Mouse (Mus musculus): ENCODE results near the gene Hoxd10. TPM values are rescaled to one million over a fixed set of nuclear protein-coding genes. Genes with fewer than 3 reads are reported as not detected.

Gene Hoxd10
- total and polyA plus RNA-seq, 2 experiments from 2014 or later = 0.22 TPM; not detected in 1

GRCm38 (mm10) chr2:74739869-74740268 lies 48.1 kb downstream of the Hoxd10 start:
- Histone ChIP-seq H3K9ac (replicated peaks; ENCODE audit: low read length, poor library complexity, severe bottlenecking) (no peak overlapping the region), H3K4me1 (ENCODE audit: insufficient read depth, low read length) (no peaks in the 10 kb centered on the region)

GRCm38 (mm10) chr2:74740311-74741091 lies 48.8 kb downstream of the Hoxd10 start:
- Histone ChIP-seq H3K4me1 (ENCODE audit: insufficient read depth, low read length) (no peaks in the 10 kb centered on the region), H3K4me2 (ENCODE audit: low read depth, low read length, poor library complexity, severe bottlenecking) (no peak overlapping the region), H3K27ac (ENCODE audit: low read depth, low read length) (no peak overlapping the region), H3K27me3 (ENCODE audit: insufficient read depth, low read length) (peaks cover 95% of the 10 kb centered on the region), H3K4me3 (ENCODE audit: low read depth, low read length) (no peak overlapping the region), H3K9ac (replicated peaks; ENCODE audit: low read length, poor library complexity, severe bottlenecking) (no peak overlapping the region), H3K9me3 (ENCODE audit: low read length) (no peaks in the 10 kb centered on the region), H3K36me3 (ENCODE audit: insufficient read depth, low read length) (no peaks in the 10 kb centered on the region)
- ATAC-seq (ENCODE audit: low FRiP score) (no peak), DNase-seq (ENCODE audit: low spot score) (no peak)
- TF ChIP-seq CTCF (IDR thresholded peaks at IDR 0.05) = no peak
- WGBS = 2% methylated on average over 43 of the region's 43 CpGs

More at GRCm38 (mm10) chr2:74739869-74740268, 48.1 kb downstream of the Hoxd10 start:
- Histone ChIP-seq H3K9me3 (ENCODE audit: low read length) (no peaks in the 10 kb centered on the region), H3K4me3 (ENCODE audit: low read depth, low read length) (no peak overlapping the region), H3K36me3 (ENCODE audit: insufficient read depth, low read length) (no peaks in the 10 kb centered on the region), H3K27me3 (ENCODE audit: insufficient read depth, low read length) (peaks cover 95% of the 10 kb centered on the region), H3K27ac (ENCODE audit: low read depth, low read length) (no peak overlapping the region), H3K4me2 (ENCODE audit: low read depth, low read length, poor library complexity, severe bottlenecking) (no peak overlapping the region)
- ATAC-seq (ENCODE audit: low FRiP score) (no peak), DNase-seq (ENCODE audit: low spot score) (no peak)
- no peak for TF ChIP-seq CTCF (IDR thresholded peaks at IDR 0.05)
- 1% methylated on average over 14 of the region's 14 CpGs for WGBS

- no peak for TF ChIP-seq CTCF (IDR thresholded peaks at IDR 0.05)
- Histone ChIP-seq H3K27me3 (ENCODE audit: insufficient read depth, low read length) (peaks cover 95% of the 10 kb centered on the region), H3K36me3 (ENCODE audit: insufficient read depth, low read length) (no peaks in the 10 kb centered on the region), H3K9me3 (ENCODE audit: low read length) (no peaks in the 10 kb centered on the region), H3K27ac (ENCODE audit: low read depth, low read length) (no peak overlapping the region), H3K4me2 (ENCODE audit: low read depth, low read length, poor library complexity, severe bottlenecking) (no peak overlapping the region), H3K4me1 (ENCODE audit: insufficient read depth, low read length) (no peaks in the 10 kb centered on the region), H3K4me3 (ENCODE audit: low read depth, low read length) (no peak overlapping the region), H3K9ac (replicated peaks; ENCODE audit: low read length, poor library complexity, severe bottlenecking) (no peak overlapping the region)
- WGBS = 39% methylated on average over 2 of the region's 3 CpGs
- DNase-seq (ENCODE audit: low spot score) (no peak), ATAC-seq (ENCODE audit: low FRiP score) (no peak)
Observed at GRCm38 (mm10) chr2:74741252-74741978, 49.7 kb downstream of the Hoxd10 start.

GRCm38 (mm10) chr2:74741979-74742277 lies 50.2 kb downstream of the Hoxd10 start:
- no peak overlapping the region for H3K27ac ChIP-seq (ENCODE audit: low read depth, low read length)
- H3K36me3 ChIP-seq (ENCODE audit: insufficient read depth, low read length) = no peaks in the 10 kb centered on the region
- H3K4me3 ChIP-seq (ENCODE audit: low read depth, low read length) = no peak overlapping the region
- no peak for TF ChIP-seq CTCF (IDR thresholded peaks at IDR 0.05)
- no peaks in the 10 kb centered on the region for H3K9me3 ChIP-seq (ENCODE audit: low read length)
- ATAC-seq (ENCODE audit: low FRiP score) = no peak
- peaks cover 94% of the 10 kb centered on the region for H3K27me3 ChIP-seq (ENCODE audit: insufficient read depth, low read length)
- no peak for DNase-seq (ENCODE audit: low spot score)
- no peak overlapping the region for H3K9ac ChIP-seq (replicated peaks; ENCODE audit: low read length, poor library complexity, severe bottlenecking)
- H3K4me1 ChIP-seq (ENCODE audit: insufficient read depth, low read length) = no peaks in the 10 kb centered on the region
- H3K4me2 ChIP-seq (ENCODE audit: low read depth, low read length, poor library complexity, severe bottlenecking) = no peak overlapping the region

MicroRNAs within 50 kb of the gene (microRNA counts, 519-probe panel; counts per million panel counts)
- 528 counts per million, percentile 58 among the panel's probes with 10 or more counts for microRNA mmu-miR-10b

Small RNAs within 50 kb of the gene (microRNA-seq; reads per million reads assigned to microRNA genes)
- gene Gm44463 (ENCODE audit: borderline number of aligned reads) (not detected), gene Mir10b (ENCODE audit: borderline number of aligned reads) (436 reads per million, percentile 63 among the genes with 10 or more reads in this experiment)

Other genes with a start within 250 kb of the Hoxd10 start
- gene Lnpk, start 112.5 kb upstream of the Hoxd10 start, total RNA-seq (2014; rRNA removed) = 54.6 and 76.0 TPM in 2 replicates
- 35.2 and 40.2 TPM in 2 replicates for gene Lnpk, start 112.5 kb upstream of the Hoxd10 start, polyA plus RNA-seq (2015; fragmentation: Nextera tagmentation; extraction: Ambion mirVana)
- 4.2 and 6.4 TPM in 2 replicates for gene Evx2, start 32.4 kb upstream of the Hoxd10 start, total RNA-seq (2014; rRNA removed)
- gene Evx2, start 32.4 kb upstream of the Hoxd10 start, polyA plus RNA-seq (2015; fragmentation: Nextera tagmentation; extraction: Ambion mirVana) = 0.33 and 0.42 TPM in 2 replicates
- gene Hoxd13, start 23.6 kb upstream of the Hoxd10 start, total RNA-seq (2014; rRNA removed) = 0.19 TPM in 1 of 2 replicates, not detected in the other
- gene Hoxd13, start 23.6 kb upstream of the Hoxd10 start, polyA plus RNA-seq (2015; fragmentation: Nextera tagmentation; extraction: Ambion mirVana) = not detected in 2 replicates
- not detected in 2 replicates for gene Hoxd12, start 16.9 kb upstream of the Hoxd10 start, total RNA-seq (2014; rRNA removed)
- not detected in 2 replicates for gene Hoxd12, start 16.9 kb upstream of the Hoxd10 start, polyA plus RNA-seq (2015; fragmentation: Nextera tagmentation; extraction: Ambion mirVana)
- gene Hoxd11, start 12.4 kb upstream of the Hoxd10 start, total RNA-seq (2014; rRNA removed) = not detected in 2 replicates
- gene Hoxd11, start 12.4 kb upstream of the Hoxd10 start, polyA plus RNA-seq (2015; fragmentation: Nextera tagmentation; extraction: Ambion mirVana) = not detected in 2 replicates
- gene Hoxd9, start 5.8 kb downstream of the Hoxd10 start, total RNA-seq (2014; rRNA removed) = not detected in 2 replicates
- gene Hoxd9, start 5.8 kb downstream of the Hoxd10 start, polyA plus RNA-seq (2015; fragmentation: Nextera tagmentation; extraction: Ambion mirVana) = not detected in 2 replicates
- gene Hoxd8, start 12.7 kb downstream of the Hoxd10 start, total RNA-seq (2014; rRNA removed) = 0.05 TPM in 1 of 2 replicates, not detected in the other
- gene Hoxd8, start 12.7 kb downstream of the Hoxd10 start, polyA plus RNA-seq (2015; fragmentation: Nextera tagmentation; extraction: Ambion mirVana) = not detected in 2 replicates
- gene Hoxd3, start 20.0 kb downstream of the Hoxd10 start, total RNA-seq (2014; rRNA removed) = 11.6 TPM in 1 of 2 replicates, not detected in the other
- not detected in 2 replicates for gene Hoxd3, start 20.0 kb downstream of the Hoxd10 start, polyA plus RNA-seq (2015; fragmentation: Nextera tagmentation; extraction: Ambion mirVana)
- gene Hoxd4, start 20.0 kb downstream of the Hoxd10 start, total RNA-seq (2014; rRNA removed) = 1.2 TPM in 1 of 2 replicates, not detected in the other
- gene Hoxd4, start 20.0 kb downstream of the Hoxd10 start, polyA plus RNA-seq (2015; fragmentation: Nextera tagmentation; extraction: Ambion mirVana) = not detected in 2 replicates
- not detected in 2 replicates for gene Gm28230, start 34.8 kb downstream of the Hoxd10 start, total RNA-seq (2014; rRNA removed)
- not detected in 2 replicates for gene Gm28230, start 34.8 kb downstream of the Hoxd10 start, polyA plus RNA-seq (2015; fragmentation: Nextera tagmentation; extraction: Ambion mirVana)
- not detected in 2 replicates for gene Hoxd1, start 71.1 kb downstream of the Hoxd10 start, total RNA-seq (2014; rRNA removed)
- gene Hoxd1, start 71.1 kb downstream of the Hoxd10 start, polyA plus RNA-seq (2015; fragmentation: Nextera tagmentation; extraction: Ambion mirVana) = not detected in 2 replicates
- 114 and 125 TPM in 2 replicates for gene Mtx2, start 133.9 kb downstream of the Hoxd10 start, total RNA-seq (2014; rRNA removed)
- gene Mtx2, start 133.9 kb downstream of the Hoxd10 start, polyA plus RNA-seq (2015; fragmentation: Nextera tagmentation; extraction: Ambion mirVana) = 146 and 151 TPM in 2 replicates

Measured in midbrain, postnatal 0 days (tissue).